10 mouse cellular contexts compared by ENCODE assay signal in the genomic region with DNA sequence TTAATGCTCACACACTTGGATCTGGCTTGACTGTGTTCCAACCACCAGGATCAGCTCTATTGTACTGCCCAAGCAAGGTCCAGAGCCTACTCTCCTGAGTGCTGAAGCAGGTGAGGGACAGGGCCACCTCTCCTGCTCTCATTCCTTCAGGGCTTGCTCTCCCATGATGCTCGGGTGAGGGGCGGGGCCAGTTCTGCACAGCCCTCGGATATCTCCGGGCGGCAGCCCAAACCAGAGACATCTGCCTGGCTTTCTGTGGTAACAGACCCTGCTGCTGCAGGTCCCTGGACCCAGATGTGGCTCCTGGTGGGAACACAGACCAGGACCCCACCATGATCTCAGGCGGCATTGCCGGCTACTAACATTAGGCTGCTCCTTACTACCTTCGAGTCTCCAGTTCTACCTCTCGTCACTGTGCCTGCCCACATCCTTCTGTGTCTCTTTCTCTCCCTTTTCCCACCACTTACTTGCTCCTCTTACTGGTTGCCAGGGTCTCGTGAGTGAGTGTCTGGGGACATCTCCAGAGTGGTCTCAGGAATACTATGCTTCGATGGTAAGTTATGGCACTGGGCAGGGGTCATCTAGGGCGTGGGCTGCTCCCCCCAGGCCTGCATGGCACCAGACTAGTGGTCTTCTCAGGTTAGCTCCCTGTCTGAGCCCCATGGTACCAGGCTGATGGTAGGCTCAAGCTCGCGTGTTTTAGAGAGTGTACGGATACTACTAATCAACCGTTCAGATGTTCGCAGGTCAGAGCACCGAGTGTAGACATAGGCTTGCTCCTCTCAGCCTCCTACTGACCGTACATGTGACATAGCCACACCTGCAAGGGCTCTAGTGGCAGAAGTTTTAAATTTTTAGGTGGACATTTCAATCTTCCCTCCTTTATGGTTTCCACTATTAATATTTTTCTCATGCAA. TPM values are rescaled to one million over a fixed set of nuclear protein-coding genes. Genes with fewer than 3 reads are reported as not detected.
DNase-seq lines count a peak whose midpoint lies in the region; ATAC-seq and TF ChIP-seq lines count a peak whose summit lies in the region.
"Had no signal": no experiment of that assay in that cellular context is flagged by ENCODE, and none has a peak within 500 bp of the region (broad histone marks: within the 10 kb centered on the region; RNA-seq: fewer than 3 reads in every experiment).

No protein-coding gene starts in this region.

- intact Hi-C loops in gastrocnemius, postnatal 14 days (cut with DNase I; ENCODE audit: low total_unique reads) = no loop called here
- intact Hi-C loops in left cerebral cortex, adult 2 months (cut with DNase I) = no loop called here

- TF ChIP-seq CTCF in left cerebral cortex, adult 2 months (IDR thresholded peaks at IDR 0.05) = no peak

- H3K27ac ChIP-seq in liver, embryonic 13.5 days = no peak overlapping the region
- no peak overlapping the region for H3K27ac ChIP-seq in left cerebral cortex, adult 2 months

- no peaks in the 10 kb centered on the region for H3K36me3 ChIP-seq in liver, embryonic 13.5 days

- peak; percentile 64 for ATAC-seq in activated CD4-positive, CD25-positive, alpha-beta regulatory T cell, adult 4 months
- ATAC-seq in liver, embryonic 13.5 days (ENCODE audit: low read depth) = peak; percentile 88

- H3K9ac ChIP-seq in liver, embryonic 13.5 days = peak overlapping the region; percentile 43; the same call in 1 of the 2 replicates

- peak; percentile 30 for DNase-seq in gastrocnemius, postnatal 14 days
- DNase-seq in gastrocnemius, adult 18-20 months (ENCODE audit: low spot score) = no peak
- DNase-seq in A20 (ENCODE audit: low read depth, low spot score) = peak; percentile 71
- DNase-seq in liver, embryonic 13.5 days = peak; percentile 70
- no peak for DNase-seq in left cerebral cortex, adult 2 months (ENCODE audit: extremely low spot score in 1 of 2, low spot score in 2 of 2)
- no peak for DNase-seq in lung, adult 18-20 months
- DNase-seq in urinary bladder, postnatal 36 days (ENCODE audit: low spot score in 2 of 2) = no peak
- DNase-seq: cerebellum, adult 18-20 months had no signal

- H3K4me3 ChIP-seq in liver, embryonic 13.5 days (replicated peaks) = peak overlapping the region; percentile 35
- H3K4me3 ChIP-seq in left cerebral cortex, adult 2 months = no peak overlapping the region
- H3K4me3 ChIP-seq: myocyte had no signal

- 56% methylated on average over 19 of the region's 19 CpGs for WGBS in liver, embryonic 13.5 days (ENCODE audit: insufficient replicate concordance)

- peaks cover 20% of the 10 kb centered on the region for H3K4me1 ChIP-seq in liver, embryonic 13.5 days (replicated peaks)

- peak overlapping the region; percentile 53 for H3K4me2 ChIP-seq in liver, embryonic 13.5 days

- no peaks in the 10 kb centered on the region for H3K9me3 ChIP-seq in liver, embryonic 13.5 days (replicated peaks)

- H3K27me3 ChIP-seq in liver, embryonic 13.5 days = no peaks in the 10 kb centered on the region

RNA-seq across cellular contexts. Expression of a gene that starts 9.0 kb away (rescaled TPM):
- 10 to 100 TPM; 18.6 to 23.8 TPM for total RNA-seq in gastrocnemius, postnatal 14 days (2021)
- total RNA-seq in gastrocnemius, adult 18-20 months (2021) = 10 to 100 TPM; 35.9 to 41.8 TPM
- polyA plus RNA-seq in activated CD4-positive, CD25-positive, alpha-beta regulatory T cell, adult 4 months (2017; shearing (Covaris generic)) = 100 to 1,000 TPM; 103 to 143 TPM
- polyA plus RNA-seq in liver, embryonic 13.5 days (2015; fragmentation: Nextera tagmentation; extraction: Ambion mirVana) = 5.0 and 7.4 TPM in 2 replicates
- total RNA-seq in left cerebral cortex, adult 2 months (2021) = 10 to 100 TPM; 39.1 to 43.1 TPM

Comparison
In these comparisons a context has a peak if more than half of its experiments do, and no peak if none do; other contexts are left out.
1. DNase-seq: peak in gastrocnemius, postnatal 14 days (single experiment), A20 (single experiment) and liver, embryonic 13.5 days (single experiment); none in gastrocnemius, adult 18-20 months (single experiment), left cerebral cortex, adult 2 months (0 of 2), lung, adult 18-20 months (0 of 2) and urinary bladder, postnatal 36 days (0 of 2).